Mouse (Mus musculus) CH12.LX (cell line): ENCODE measurements around the gene Gns. TPM values are rescaled to one million over a fixed set of nuclear protein-coding genes. Genes with fewer than 3 reads are reported as not detected.

Source experiments
- DNase-seq: peaks from one replicate; pipeline ENCODE4 v3.0.0-alpha.2; 2013; ENCODE audit errors: extremely low read depth
- H3K27ac ChIP-seq: 2 replicates; pipeline ENCODE4 v1.5.1; 2012; ENCODE audit warnings: low read depth, mild to moderate bottlenecking, control low read depth, moderate library complexity; ENCODE audit not compliant: insufficient read depth
- H3K27me3 ChIP-seq: replicated peaks from 2 replicates; pipeline ENCODE3; 2012; ENCODE audit warnings: inconsistent platforms
- H3K36me3 ChIP-seq, 2 experiments: replicated peaks in 1 of 2; 2 replicates each; pipeline versions ENCODE3 to v1.6.1; 2012; ENCODE audit warnings: inconsistent platforms in 1 of 2, low read length in 1 of 2, mild to moderate bottlenecking in 1 of 2, mixed read lengths in 1 of 2, moderate library complexity in 1 of 2; ENCODE audit not compliant: control insufficient read depth in 1 of 2, insufficient read depth in 1 of 2
- H3K4me1 ChIP-seq, 2 experiments: 2 replicates each; pipeline ENCODE4 v1.6.1; 2012; ENCODE audit warnings: inconsistent platforms in 1 of 2, moderate library complexity in 1 of 2; ENCODE audit not compliant: insufficient read depth in 2 of 2, control insufficient read depth in 1 of 2
- H3K4me2 ChIP-seq: 2 replicates; pipeline ENCODE4 v1.6.1; 2012; ENCODE audit warnings: low read depth, mild to moderate bottlenecking, control low read depth; ENCODE audit not compliant: poor library complexity, insufficient read depth, severe bottlenecking
- H3K4me3 ChIP-seq, 3 experiments: fragments of 150-350 bp in 1 of 3; sonication (generic) in 1 of 3; replicated peaks in 1 of 3; 2 replicates each; pipeline versions ENCODE3 to v1.5.1; 2011 to 2012; ENCODE audit warnings: low read depth in 2 of 3, low read length in 2 of 3, mild to moderate bottlenecking in 2 of 3, moderate library complexity in 2 of 3, control low read depth in 1 of 3, improper control_type of control experiment in 1 of 3, inconsistent platforms in 1 of 3, mixed read lengths in 1 of 3; ENCODE audit not compliant: poor library complexity in 1 of 3
- H3K79me2 ChIP-seq: replicated peaks from 2 replicates; pipeline ENCODE4 v1.6.1; 2012; ENCODE audit warnings: mild to moderate bottlenecking, moderate library complexity; ENCODE audit not compliant: control insufficient read depth, poor library complexity, insufficient read depth, severe bottlenecking; ENCODE audit errors: extremely low read depth
- H3K9ac ChIP-seq: 2 replicates; pipeline ENCODE4 v1.6.1; 2012; ENCODE audit warnings: low read depth, mild to moderate bottlenecking, control low read depth, moderate library complexity; ENCODE audit not compliant: insufficient read depth
- H3K9me3 ChIP-seq: replicated peaks from 2 replicates; pipeline ENCODE3; 2012; ENCODE audit warnings: low read length, inconsistent platforms, mixed read lengths
- BHLHE40 ChIP-seq: IDR thresholded peaks from 2 replicates; pipeline ENCODE4 v1.6.1; 2011; ENCODE audit warnings: mild to moderate bottlenecking, low read depth, low read length, improper control_type of control experiment
- CHD1 ChIP-seq: IDR thresholded peaks from 2 replicates; pipeline ENCODE4 v1.6.1; 2012; ENCODE audit warnings: low read depth, low read length, improper control_type of control experiment, inconsistent platforms
- CHD2 ChIP-seq: IDR thresholded peaks from 2 replicates; pipeline ENCODE4 v1.6.1; 2011; ENCODE audit warnings: low read length, improper control_type of control experiment
- CTCF ChIP-seq, 2 experiments: IDR thresholded peaks in 1 of 2; conservative IDR thresholded peaks in 1 of 2; 2 replicates each; pipeline ENCODE4 v1.5.1; 2011 to 2012; ENCODE audit warnings: low read depth in 2 of 2, low read length in 2 of 2, improper control_type of control experiment in 1 of 2, inconsistent platforms in 1 of 2, mild to moderate bottlenecking in 1 of 2, moderate library complexity in 1 of 2
- E2F4 ChIP-seq: IDR thresholded peaks from 2 replicates; pipeline ENCODE4 v1.6.1; 2011; ENCODE audit warnings: low read depth, low read length, improper control_type of control experiment; ENCODE audit not compliant: insufficient replicate concordance
- ELF1 ChIP-seq: IDR thresholded peaks from 2 replicates; pipeline ENCODE4 v1.6.1; 2014; ENCODE audit warnings: low read depth, mild to moderate bottlenecking, inconsistent platforms, low read length, improper control_type of control experiment
- EP300 ChIP-seq: IDR thresholded peaks from 2 replicates; pipeline ENCODE4 v1.6.1; 2011; ENCODE audit warnings: low read length, improper control_type of control experiment
- ETS1 ChIP-seq: conservative IDR thresholded peaks from 2 replicates; pipeline ENCODE4 v1.6.1; 2012; ENCODE audit warnings: low read depth, mild to moderate bottlenecking, inconsistent platforms, low read length, improper control_type of control experiment, moderate library complexity
- GABPA ChIP-seq: IDR thresholded peaks from 2 replicates; pipeline ENCODE4 v1.6.1; 2012; ENCODE audit warnings: low read depth, low read length, improper control_type of control experiment, inconsistent platforms; ENCODE audit not compliant: insufficient replicate concordance
- HCFC1 ChIP-seq: IDR thresholded peaks from 2 replicates; pipeline ENCODE4 v1.6.1; 2012; ENCODE audit warnings: low read depth, mild to moderate bottlenecking, inconsistent platforms, low read length, improper control_type of control experiment
- IRF4 ChIP-seq: IDR thresholded peaks from 2 replicates; pipeline ENCODE4 v1.6.1; 2014; ENCODE audit warnings: low read depth, mild to moderate bottlenecking, inconsistent platforms, low read length, improper control_type of control experiment
- JUN ChIP-seq: IDR thresholded peaks from 2 replicates; pipeline ENCODE4 v1.6.1; 2011; ENCODE audit warnings: low read depth, mild to moderate bottlenecking, low read length, improper control_type of control experiment, moderate library complexity; ENCODE audit not compliant: insufficient read depth
- JUND ChIP-seq: conservative IDR thresholded peaks from 2 replicates; pipeline ENCODE4 v1.6.1; 2011; ENCODE audit warnings: low read depth, low read length, improper control_type of control experiment
- KAT2A ChIP-seq: IDR thresholded peaks from 2 replicates; pipeline ENCODE4 v1.6.1; 2012; ENCODE audit warnings: low read length, improper control_type of control experiment, inconsistent platforms; ENCODE audit not compliant: insufficient replicate concordance
- MAFK ChIP-seq: IDR thresholded peaks from 2 replicates; pipeline ENCODE4 v1.6.1; 2011; ENCODE audit warnings: low read length, improper control_type of control experiment; ENCODE audit not compliant: insufficient replicate concordance
- MAZ ChIP-seq: IDR thresholded peaks from 2 replicates; pipeline ENCODE4 v1.6.1; 2012; ENCODE audit warnings: low read depth, mild to moderate bottlenecking, inconsistent platforms, low read length, improper control_type of control experiment, moderate library complexity
- MEF2A ChIP-seq: IDR thresholded peaks from 2 replicates; pipeline ENCODE4 v1.6.1; 2014; ENCODE audit warnings: low read depth, mild to moderate bottlenecking, inconsistent platforms, low read length, improper control_type of control experiment, borderline replicate concordance
- MXI1 ChIP-seq: IDR thresholded peaks from 2 replicates; pipeline ENCODE4 v1.6.1; 2011; ENCODE audit warnings: mild to moderate bottlenecking, low read depth, low read length, improper control_type of control experiment
- MYC ChIP-seq: IDR thresholded peaks from 2 replicates; pipeline ENCODE4 v1.6.1; 2011; ENCODE audit warnings: low read depth, mild to moderate bottlenecking, improper control_type of control experiment, low read length
- NELFE ChIP-seq: IDR thresholded peaks from 2 replicates; pipeline ENCODE4 v1.6.1; 2011; ENCODE audit warnings: low read depth, low read length, improper control_type of control experiment
- NRF1 ChIP-seq: IDR thresholded peaks from 2 replicates; pipeline ENCODE4 v1.6.1; 2014; ENCODE audit warnings: low read depth, mild to moderate bottlenecking, inconsistent platforms, low read length, improper control_type of control experiment, moderate library complexity
- PAX5 ChIP-seq: IDR thresholded peaks from 2 replicates; pipeline ENCODE4 v1.6.1; 2012; ENCODE audit warnings: low read length, inconsistent platforms, mixed read lengths
- POLR2A ChIP-seq: IDR thresholded peaks from 2 replicates; pipeline ENCODE4 v1.6.1; 2011; ENCODE audit warnings: low read depth, mild to moderate bottlenecking, improper control_type of control experiment, low read length
- POLR2AphosphoS2 ChIP-seq: IDR thresholded peaks from 2 replicates; pipeline ENCODE4 v1.6.1; 2011; ENCODE audit warnings: low read depth, low read length, improper control_type of control experiment
- RAD21 ChIP-seq: IDR thresholded peaks from 2 replicates; pipeline ENCODE4 v1.6.1; 2011; ENCODE audit warnings: low read depth, mild to moderate bottlenecking, low read length, improper control_type of control experiment, moderate library complexity
- RCOR1 ChIP-seq: conservative IDR thresholded peaks from 2 replicates; pipeline ENCODE4 v1.6.1; 2012; ENCODE audit warnings: low read depth, mild to moderate bottlenecking, inconsistent platforms, low read length, improper control_type of control experiment
- SIN3A ChIP-seq: IDR thresholded peaks from 2 replicates; pipeline ENCODE4 v1.6.1; 2012; ENCODE audit warnings: low read length, improper control_type of control experiment, inconsistent platforms
- SMC3 ChIP-seq: IDR thresholded peaks from 2 replicates; pipeline ENCODE4 v1.6.1; 2011; ENCODE audit warnings: low read depth, low read length, improper control_type of control experiment
- TBP ChIP-seq: conservative IDR thresholded peaks from 2 replicates; pipeline ENCODE4 v1.6.1; 2011; ENCODE audit warnings: low read depth, low read length, improper control_type of control experiment
- TCF12 ChIP-seq: IDR thresholded peaks from 2 replicates; pipeline ENCODE4 v1.6.1; 2014; ENCODE audit warnings: low read depth, mild to moderate bottlenecking, inconsistent platforms, low read length, improper control_type of control experiment
- UBTF ChIP-seq: IDR thresholded peaks from 2 replicates; pipeline ENCODE4 v1.6.1; 2012; ENCODE audit warnings: low read depth, mild to moderate bottlenecking, inconsistent platforms, low read length, improper control_type of control experiment, moderate library complexity
- USF1 ChIP-seq: IDR thresholded peaks from 2 replicates; pipeline ENCODE4 v1.6.1; 2014; ENCODE audit warnings: low read depth, mild to moderate bottlenecking, inconsistent platforms, low read length, improper control_type of control experiment
- USF2 ChIP-seq: conservative IDR thresholded peaks from 2 replicates; pipeline ENCODE4 v1.6.1; 2011; ENCODE audit warnings: low read depth, low read length, improper control_type of control experiment
- ZC3H11A ChIP-seq: IDR thresholded peaks from 2 replicates; pipeline ENCODE4 v1.6.1; 2012; ENCODE audit warnings: low read depth, mild to moderate bottlenecking, inconsistent platforms, low read length, improper control_type of control experiment
- ZMIZ1 ChIP-seq: IDR thresholded peaks from 2 replicates; pipeline ENCODE4 v1.6.1; 2012; ENCODE audit warnings: low read depth, mild to moderate bottlenecking, inconsistent platforms, low read length, improper control_type of control experiment
- ZNF384 ChIP-seq: IDR thresholded peaks from 2 replicates; pipeline ENCODE4 v1.6.1; 2012; ENCODE audit warnings: low read depth, low read length, improper control_type of control experiment, inconsistent platforms
- dilution Hi-C: fragments of 300-500 bp; cut with MboI; formaldehyde crosslinking; loops from 2 replicates; pipeline ENCODE4 v1.14.3; 2020; ENCODE audit warnings: low sequenced_read_pairs; ENCODE audit not compliant: extremely low pct_unique_long_range_greater_than_20kb, extremely low pct_ligation_motif_present
- in situ Hi-C: fragments of 300-500 bp; cut with MboI; formaldehyde crosslinking; loops from 3 replicates; pipeline ENCODE4 v1.14.3; 2019; ENCODE audit warnings: low sequenced_read_pairs, low pct_ligation_motif_present, low pct_unique_long_range_greater_than_20kb, mixed read lengths
- polyA plus RNA-seq: library from polyadenylated mRNA; unstranded; fragments of >175 nt; gene quantifications from 2 replicates; pipeline ENCODE4 v1.2.1, GENCODE M21; 2012; ENCODE audit warnings: low read depth; ENCODE audit not compliant: insufficient read length
- total RNA-seq, 2 experiments: library from RNA; depleted of rRNA; stranded (reverse); fragments of 300-350 nt in 1 of 2; fragments of >200 nt in 1 of 2; gene quantifications; 2 replicates each; pipeline ENCODE4 v1.2.3; 2012 to 2014

The Gns gene
- total and polyA plus RNA-seq, 3 experiments = 28.7 to 104 (median 58.2) TPM

DNA sequence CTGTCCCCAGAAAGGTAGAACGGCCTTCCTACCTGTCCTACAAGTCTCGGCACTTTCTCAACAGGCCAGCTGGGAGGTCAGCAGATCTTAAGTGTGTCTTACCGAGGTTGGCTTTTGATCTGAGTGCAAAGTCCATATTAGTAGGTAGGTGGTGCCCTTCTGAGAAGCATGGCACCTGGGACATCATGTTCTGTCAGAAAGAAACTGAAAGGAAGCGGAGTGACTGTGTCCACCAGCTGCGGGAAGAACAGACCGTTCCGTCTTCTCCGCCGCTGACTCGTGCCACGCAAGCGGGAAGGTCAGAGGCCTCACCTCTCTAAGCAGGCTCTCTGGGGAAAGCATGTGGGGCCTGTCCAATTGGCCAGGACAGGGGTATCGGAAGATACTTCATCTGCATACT lies 19.8 kb downstream of the Gns start:
- 0 out of 2 replicates have a peak, but pooled peaks have one; percentile 37 for TF ChIP-seq JUND
- TF ChIP-seq UBTF = no peak
- peak; percentile 98 for TF ChIP-seq BHLHE40
- TF ChIP-seq SMC3 = peak; percentile 37
- TF ChIP-seq MXI1 = peak; percentile 52; the same call in 1 of the 2 replicates
- peak; percentile 93 for TF ChIP-seq ETS1
- TF ChIP-seq GABPA = no peak
- TF ChIP-seq USF1 = no peak
- TF ChIP-seq POLR2AphosphoS2 = no peak
- TF ChIP-seq JUN = peak; percentile 24; the same call in 1 of the 2 replicates
- no peak; the same call in 1 of the 2 replicates for TF ChIP-seq CHD2
- TF ChIP-seq USF2 = no peak
- TF ChIP-seq MEF2A = peak; percentile 53; the same call in 1 of the 2 replicates
- no peak for TF ChIP-seq MAZ
- TF ChIP-seq ZC3H11A = no peak
- peak; percentile 71 for TF ChIP-seq MYC
- no peak; the same call in 1 of the 2 replicates for TF ChIP-seq RAD21
- TF ChIP-seq NELFE = no peak
- TF ChIP-seq KAT2A = no peak
- no peak for TF ChIP-seq ZMIZ1
- peak; percentile 62; the same call in 1 of the 2 replicates for TF ChIP-seq SIN3A
- no peak for TF ChIP-seq ZNF384
- TF ChIP-seq POLR2A = no peak
- TF ChIP-seq TBP = no peak
- TF ChIP-seq TCF12 = peak; percentile 94
- no peak for TF ChIP-seq E2F4
- TF ChIP-seq IRF4 = peak; percentile 86
- TF ChIP-seq PAX5 = no peak
- no peak for TF ChIP-seq NRF1
- TF ChIP-seq CTCF (conservative IDR thresholded peaks at IDR 0.05 in 1 of 2, IDR thresholded peaks at IDR 0.05 in 1 of 2; ENCODE audit: low read depth in 2 of 2, low read length in 2 of 2) = peak in 1 of 2 experiments; percentile 49; a peak in 2 of 4 replicates
- TF ChIP-seq RCOR1 = no peak
- TF ChIP-seq EP300 = peak; percentile 82
- no peak for TF ChIP-seq HCFC1
- TF ChIP-seq ELF1 = 0 out of 2 replicates have a peak, but pooled peaks have one; percentile 24
- no peak for TF ChIP-seq CHD1
- no peak for TF ChIP-seq MAFK
- TF ChIP-seq, all 38 proteins: peak for 14
- Histone ChIP-seq H3K27me3 (no peaks in the 10 kb centered on the region), H3K4me3 (no peak overlapping the region), H3K9me3 (no peaks in the 10 kb centered on the region), H3K4me2 (0 out of 2 replicates have a peak overlapping the region, but pooled peaks have one; percentile 3), H3K27ac (peak overlapping the region; percentile 72), H3K79me2 (no peaks in the 10 kb centered on the region), H3K36me3 (peaks cover 85 to 97% of the 10 kb centered on the region in 2 experiments), H3K4me1 (peaks cover 4 to 5% of the 10 kb centered on the region in 2 experiments; a peak in 3 of 4 replicates), H3K9ac (no peak overlapping the region)
- DNase-seq = peak; percentile 25
- dilution Hi-C loops = no loop called here
- in situ Hi-C loops = no loop called here
